ENCODE assay signal across 10 mouse cellular contexts in genomic region chr10:40125200-40125599, GRCm38 (mm10). TPM values are rescaled to one million over a fixed set of nuclear protein-coding genes. Genes with fewer than 3 reads are reported as not detected.
DNase-seq lines count a peak whose midpoint lies in the region; ATAC-seq and TF ChIP-seq lines count a peak whose summit lies in the region.
"Had no signal": no experiment of that assay in that cellular context is flagged by ENCODE, and none has a peak within 500 bp of the region (broad histone marks: within the 10 kb centered on the region; RNA-seq: fewer than 3 reads in every experiment).

No protein-coding gene starts in this region.

- DNase-seq in adrenal gland, postnatal 10 days, result peak; percentile 41
- DNase-seq in adrenal gland, postnatal 4 days (ENCODE audit: low spot score in 2 of 2), result no peak
- peak; percentile 13 for DNase-seq in T-cell, adult 2 months (ENCODE audit: low spot score)
- peak; percentile 62 for DNase-seq in lung, postnatal 25 days (ENCODE audit: low spot score)
- no peak for DNase-seq in cerebellum, adult 2 months
- DNase-seq in kidney, adult 11 months, result no peak
- DNase-seq: adrenal gland, adult 8-10 months had no signal

- H3K27ac ChIP-seq in heart, embryonic 13.5 days (replicated peaks), result peak overlapping the region; percentile 51; the same call in 1 of the 2 replicates
- no peak overlapping the region for H3K27ac ChIP-seq in forebrain, embryonic 15.5 days (replicated peaks)
- H3K27ac ChIP-seq in cerebellum, adult 2 months (ENCODE audit: insufficient read depth, low read length), result no peak overlapping the region

- peaks cover 36% of the 10 kb centered on the region for H3K4me1 ChIP-seq in heart, embryonic 13.5 days
- no peaks in the 10 kb centered on the region for H3K4me1 ChIP-seq in forebrain, embryonic 15.5 days
- no peaks in the 10 kb centered on the region for H3K4me1 ChIP-seq in cerebellum, adult 2 months (ENCODE audit: control insufficient read depth, insufficient read depth, low read length)

- H3K36me3 ChIP-seq in heart, embryonic 13.5 days, result no peaks in the 10 kb centered on the region
- H3K36me3 ChIP-seq in forebrain, embryonic 15.5 days, result no peaks in the 10 kb centered on the region

- TF ChIP-seq CTCF in cerebellum, adult 2 months (IDR thresholded peaks at IDR 0.05; ENCODE audit: borderline replicate concordance, insufficient read depth, low read depth, low read length), result no peak

- 39% methylated on average over 9 of the region's 9 CpGs for WGBS in heart, embryonic 13.5 days
- WGBS in forebrain, embryonic 15.5 days, result 89% methylated on average over 9 of the region's 9 CpGs
- 88% methylated on average over 9 of the region's 9 CpGs for WGBS in cerebellum, adult 2 months

- no peaks in the 10 kb centered on the region for H3K9me3 ChIP-seq in heart, embryonic 13.5 days
- no peaks in the 10 kb centered on the region for H3K9me3 ChIP-seq in forebrain, embryonic 15.5 days

- no peak overlapping the region for H3K4me3 ChIP-seq in heart, embryonic 13.5 days
- no peak overlapping the region for H3K4me3 ChIP-seq in forebrain, embryonic 15.5 days
- H3K4me3 ChIP-seq in cerebellum, adult 2 months (replicated peaks; ENCODE audit: insufficient read depth, low read depth, low read length), result no peak overlapping the region

- H3K9ac ChIP-seq in heart, embryonic 13.5 days, result no peak overlapping the region
- no peak overlapping the region for H3K9ac ChIP-seq in forebrain, embryonic 15.5 days (replicated peaks)

- peak; percentile 75 for ATAC-seq in heart, embryonic 13.5 days (ENCODE audit: extremely low read depth, insufficient number of reproducible peaks, low FRiP score, low TSS enrichment)
- no peak for ATAC-seq in forebrain, embryonic 15.5 days (replicated peaks)
- ATAC-seq: forebrain, embryonic 14.5 days had no signal

- TF ChIP-seq POLR2A in cerebellum, adult 2 months (IDR thresholded peaks at IDR 0.05; ENCODE audit: borderline replicate concordance, insufficient read depth, low read length), result no peak

- no peaks in the 10 kb centered on the region for H3K27me3 ChIP-seq in heart, embryonic 13.5 days (replicated peaks)
- H3K27me3 ChIP-seq in forebrain, embryonic 15.5 days, result no peaks in the 10 kb centered on the region
- H3K27me3 ChIP-seq in cerebellum, adult 2 months (ENCODE audit: control insufficient read depth, insufficient read depth, low read length), result no peaks in the 10 kb centered on the region

- H3K4me2 ChIP-seq in heart, embryonic 13.5 days, result peak overlapping the region; percentile 20
- H3K4me2 ChIP-seq in forebrain, embryonic 15.5 days (replicated peaks), result no peak overlapping the region

RNA-seq across cellular contexts. Expression of gene Slc16a10, which starts 16.9 kb away (rescaled TPM):
- total RNA-seq in adrenal gland, postnatal 10 days (2021), result 10 to 100 TPM; 17.0 to 18.4 TPM
- 10 to 100 TPM; 17.4 to 19.3 TPM for total RNA-seq in adrenal gland, postnatal 4 days (2021)
- 14.9 and 19.6 TPM in 2 replicates for polyA plus RNA-seq in heart, embryonic 13.5 days (2015; fragmentation: Nextera tagmentation; extraction: Ambion mirVana)
- polyA plus RNA-seq in forebrain, embryonic 15.5 days (2015; fragmentation: Nextera tagmentation; extraction: Ambion mirVana), result 3.1 and 3.3 TPM in 2 replicates
- polyA plus RNA-seq in cerebellum, adult 2 months (2012; rRNA removed), result 3.6 and 5.0 TPM in 2 replicates

Comparison
In these comparisons a context has a peak if more than half of its experiments do, and no peak if none do; other contexts are left out.
1. DNase-seq: peak in adrenal gland, postnatal 10 days (single experiment), T-cell, adult 2 months (single experiment) and lung, postnatal 25 days (single experiment); none in adrenal gland, postnatal 4 days (0 of 2), cerebellum, adult 2 months (0 of 2) and kidney, adult 11 months (single experiment).